Mouse (Mus musculus) embryonic facial prominence, embryonic 11.5 days (tissue): Measurements from ENCODE around the gene Hs3st2. TPM values are rescaled to one million over a fixed set of nuclear protein-coding genes. Genes with fewer than 3 reads are reported as not detected.

ENCODE experiments used
- ATAC-seq: fragments of 200-750 bp; cut with Nextera tagmentation; replicated peaks from 2 replicates; pipeline ENCODE4 v1.8.0; 2017; ENCODE audit warnings: low read depth; ENCODE audit not compliant: insufficient number of reproducible peaks, low FRiP score, low TSS enrichment
- DNase-seq: peaks from one replicate; pipeline ENCODE4 v3.0.0-alpha.2; 2015; ENCODE audit warnings: low spot score
- H3K27ac ChIP-seq: fragments of 300-500 bp; sonication (generic); replicated peaks from 2 replicates; pipeline ENCODE4 v1.5.1; 2014; ENCODE audit warnings: mild to moderate bottlenecking, low read depth, low read length, control low read depth
- H3K27me3 ChIP-seq: fragments of 300-500 bp; sonication (generic); 2 replicates; pipeline ENCODE4 v1.6.1; 2014; ENCODE audit warnings: mild to moderate bottlenecking, low read length, moderate library complexity, mixed read lengths; ENCODE audit not compliant: control insufficient read depth, insufficient read depth
- H3K36me3 ChIP-seq: fragments of 300-500 bp; sonication (generic); replicated peaks from 2 replicates; pipeline ENCODE4 v1.6.1; 2014; ENCODE audit warnings: low read depth, mild to moderate bottlenecking, low read length, moderate library complexity, mixed read lengths; ENCODE audit not compliant: control insufficient read depth, insufficient read depth
- H3K4me1 ChIP-seq: fragments of 300-500 bp; sonication (generic); 2 replicates; pipeline ENCODE4 v1.6.1; 2014; ENCODE audit warnings: low read length, mixed read lengths; ENCODE audit not compliant: control insufficient read depth, insufficient read depth
- H3K4me2 ChIP-seq: fragments of 300-500 bp; sonication (generic); 2 replicates; pipeline ENCODE4 v1.6.1; 2014; ENCODE audit warnings: low read depth, mild to moderate bottlenecking, control low read depth, low read length, moderate library complexity
- H3K4me3 ChIP-seq: fragments of 300-500 bp; sonication (generic); 2 replicates; pipeline ENCODE4 v1.5.1; 2014; ENCODE audit warnings: low read depth, low read length, control low read depth
- H3K9ac ChIP-seq: fragments of 300-500 bp; sonication (generic); replicated peaks from 2 replicates; pipeline ENCODE4 v1.6.1; 2014; ENCODE audit warnings: mild to moderate bottlenecking, control low read depth, low read length
- H3K9me3 ChIP-seq: fragments of 300-500 bp; sonication (generic); replicated peaks from 2 replicates; pipeline ENCODE4 v1.6.1; 2016; ENCODE audit warnings: mild to moderate bottlenecking, low read length, inconsistent platforms, mixed read lengths; ENCODE audit not compliant: control insufficient read depth
- WGBS: fragments of 180-500 bp; shearing (Covaris S2); extraction: QIAGEN DNeasy Blood & Tissue Kit; methylation state at CpG from one replicate; pipeline ENCODE4 v1.1.7; 2014; 5-methylcytosine and 5-hydroxymethylcytosine counted together
- polyA plus RNA-seq: library from polyadenylated mRNA; unstranded; fragments of >200 nt; fragmentation: Nextera tagmentation; extraction: Ambion mirVana; gene quantifications from 2 replicates; pipeline ENCODE4 v1.2.1, GENCODE M21; 2014

Hs3st2 gene
- polyA plus RNA-seq, 1 experiment from 2014 or later, result 1.2 TPM

DNA sequence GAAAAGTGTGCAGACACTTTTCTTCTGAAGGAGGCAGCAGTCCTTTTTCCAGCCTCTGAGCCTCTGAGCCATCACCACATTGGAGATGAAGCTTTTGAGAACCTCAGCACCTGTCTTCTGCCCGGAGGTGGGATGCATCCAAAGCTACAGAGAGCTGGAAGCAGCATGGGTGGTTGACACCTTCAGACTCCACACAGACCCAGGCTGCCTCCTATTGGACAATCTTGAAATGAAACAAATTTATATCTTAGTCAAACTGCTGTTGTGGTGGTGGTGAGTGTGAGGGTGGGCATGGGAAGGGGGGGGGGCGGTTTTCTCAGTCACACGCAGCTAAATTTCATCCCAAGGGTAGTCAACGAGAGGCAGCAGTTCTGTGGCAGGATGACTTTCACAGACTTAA lies 12.7 kb upstream of the Hs3st2 start:
- H3K4me3 ChIP-seq, result no peak overlapping the region
- H3K27ac ChIP-seq, result no peak overlapping the region
- no peak for DNase-seq
- no peaks in the 10 kb centered on the region for H3K36me3 ChIP-seq
- no peaks in the 10 kb centered on the region for H3K4me1 ChIP-seq
- no peaks in the 10 kb centered on the region for H3K27me3 ChIP-seq
- H3K9ac ChIP-seq, result no peak overlapping the region
- 60% methylated on average over 4 of the region's 4 CpGs for WGBS
- no peak for ATAC-seq
- no peaks in the 10 kb centered on the region for H3K9me3 ChIP-seq
- no peak overlapping the region for H3K4me2 ChIP-seq

DNA sequence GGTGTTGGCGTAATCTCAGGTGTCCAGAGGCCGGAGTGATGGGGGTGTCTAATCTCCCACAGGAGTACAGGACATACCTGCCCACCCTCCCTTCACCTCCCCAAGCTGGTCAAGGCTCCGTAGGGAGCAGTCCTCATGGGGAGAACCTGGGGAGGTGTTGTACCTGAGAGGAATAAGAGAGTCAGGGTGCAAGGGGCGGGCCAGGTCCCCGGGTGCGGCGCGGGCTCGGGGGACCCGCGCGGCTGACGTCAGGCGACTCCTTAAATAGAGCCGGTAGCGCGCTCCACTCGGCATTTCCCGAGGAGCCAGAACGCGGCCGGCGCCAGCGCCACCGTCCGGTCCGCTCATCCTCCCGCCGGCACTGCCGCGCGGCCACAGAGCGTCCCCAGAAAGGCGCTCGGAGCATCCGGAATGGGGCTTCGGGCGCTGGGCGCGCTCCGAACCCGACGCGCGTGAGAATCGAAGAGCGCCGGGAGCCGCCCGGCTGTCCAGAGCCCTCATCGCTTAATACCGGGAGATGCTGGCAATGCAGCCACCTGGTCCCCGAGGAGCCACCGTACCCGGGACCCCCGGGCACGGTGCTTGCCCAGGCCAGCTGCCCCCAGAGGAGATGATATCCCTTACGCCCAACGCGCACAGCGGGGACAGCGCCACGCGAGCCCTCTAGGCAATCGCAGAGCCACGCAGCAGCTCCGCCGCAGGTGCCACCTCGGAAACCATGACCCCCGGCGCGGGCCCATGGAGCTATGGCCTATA lies 503 bp downstream of the Hs3st2 start:
- no peaks in the 10 kb centered on the region; the same call in 1 of the 2 replicates for H3K4me1 ChIP-seq
- ATAC-seq (peak; percentile 20; the same call in 1 of the 2 replicates), DNase-seq (peak; percentile 45)
- H3K27ac ChIP-seq, result no peak overlapping the region
- peak overlapping the region; percentile 35 for H3K4me2 ChIP-seq
- H3K36me3 ChIP-seq, result no peaks in the 10 kb centered on the region
- H3K9me3 ChIP-seq, result no peaks in the 10 kb centered on the region
- peak overlapping the region; percentile 27 for H3K4me3 ChIP-seq
- H3K27me3 ChIP-seq, result peaks cover 30% of the 10 kb centered on the region
- no peak overlapping the region for H3K9ac ChIP-seq
- 2% methylated on average over 72 of the region's 72 CpGs for WGBS

DNA sequence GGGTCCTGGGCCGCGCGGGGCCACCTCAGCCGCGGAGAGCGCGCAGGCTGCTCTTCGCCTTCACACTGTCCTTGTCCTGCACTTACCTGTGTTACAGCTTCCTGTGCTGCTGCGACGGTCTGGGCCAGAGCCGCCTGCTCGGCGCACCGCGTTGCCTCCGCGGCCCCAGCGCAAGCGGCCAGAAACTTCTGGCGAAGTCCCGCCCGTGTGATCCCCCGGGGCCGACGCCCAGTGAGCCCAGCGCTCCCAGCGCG lies 1.0 kb downstream of the Hs3st2 start:
- under 1% methylated on average over 26 of the region's 28 CpGs for WGBS
- ATAC-seq (no peak), DNase-seq (no peak)
- Histone ChIP-seq H3K4me1 (no peaks in the 10 kb centered on the region; the same call in 1 of the 2 replicates), H3K27ac (no peak overlapping the region), H3K4me3 (peak overlapping the region; percentile 27), H3K9ac (no peak overlapping the region), H3K36me3 (no peaks in the 10 kb centered on the region), H3K9me3 (no peaks in the 10 kb centered on the region), H3K4me2 (peak overlapping the region; percentile 35), H3K27me3 (peaks cover 30% of the 10 kb centered on the region)

DNA sequence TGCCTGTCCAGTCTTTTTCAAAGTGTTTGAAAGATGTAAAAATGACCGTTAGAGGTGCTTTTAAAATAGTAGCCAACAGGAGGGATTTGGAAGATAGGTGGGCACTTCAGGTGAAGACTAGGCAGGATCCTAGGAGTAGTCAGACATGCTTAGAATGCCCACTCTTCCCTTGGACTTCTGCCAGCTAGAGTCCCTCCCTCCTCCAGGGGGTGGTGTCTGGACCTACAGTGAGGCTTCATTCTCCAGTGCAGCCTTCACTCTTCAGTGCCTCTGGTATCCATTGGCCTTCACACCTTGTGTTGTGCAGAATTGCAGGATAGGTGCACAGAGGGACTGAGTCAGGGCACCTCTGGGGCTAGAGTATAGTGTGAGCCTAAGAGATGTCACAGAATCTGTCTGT lies 2.2 kb downstream of the Hs3st2 start:
- no peak for ATAC-seq
- H3K27me3 ChIP-seq, result peaks cover 30% of the 10 kb centered on the region
- no peak overlapping the region for H3K4me2 ChIP-seq
- H3K27ac ChIP-seq, result no peak overlapping the region
- H3K9me3 ChIP-seq, result no peaks in the 10 kb centered on the region
- no peaks in the 10 kb centered on the region; the same call in 1 of the 2 replicates for H3K4me1 ChIP-seq
- H3K4me3 ChIP-seq, result no peak overlapping the region
- H3K36me3 ChIP-seq, result no peaks in the 10 kb centered on the region
- DNase-seq, result no peak
- WGBS, result 90% methylated on average over 1 of the region's 1 CpGs
- H3K9ac ChIP-seq, result no peak overlapping the region

DNA sequence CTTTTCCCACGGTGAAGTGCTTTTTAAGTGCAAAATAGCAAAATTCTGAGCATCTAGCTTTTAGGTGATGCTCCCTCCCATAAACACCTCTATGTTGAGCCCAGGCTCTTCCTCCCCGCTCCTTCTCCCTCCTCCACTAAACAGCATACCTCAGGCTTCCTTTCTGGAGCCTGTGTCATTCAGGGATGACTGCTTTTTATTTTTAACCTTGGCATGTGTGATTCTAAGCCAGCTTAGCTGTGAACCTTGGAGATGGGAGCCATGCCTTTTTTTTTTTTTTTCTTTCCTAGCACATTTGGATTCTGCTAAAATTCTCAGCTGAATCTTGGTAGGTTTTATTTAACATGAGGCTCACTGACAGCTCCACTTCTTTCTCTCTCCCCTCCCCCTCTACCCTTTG lies 3.2 kb downstream of the Hs3st2 start:
- WGBS, result 83% methylated on average over 2 of the region's 2 CpGs
- no peak for DNase-seq
- no peaks in the 10 kb centered on the region for H3K36me3 ChIP-seq
- no peak overlapping the region for H3K4me3 ChIP-seq
- H3K9ac ChIP-seq, result no peak overlapping the region
- ATAC-seq, result no peak
- no peak overlapping the region for H3K4me2 ChIP-seq
- H3K27me3 ChIP-seq, result peaks cover 30% of the 10 kb centered on the region
- no peaks in the 10 kb centered on the region for H3K9me3 ChIP-seq
- no peak overlapping the region for H3K27ac ChIP-seq
- H3K4me1 ChIP-seq, result no peaks in the 10 kb centered on the region; the same call in 1 of the 2 replicates

DNA sequence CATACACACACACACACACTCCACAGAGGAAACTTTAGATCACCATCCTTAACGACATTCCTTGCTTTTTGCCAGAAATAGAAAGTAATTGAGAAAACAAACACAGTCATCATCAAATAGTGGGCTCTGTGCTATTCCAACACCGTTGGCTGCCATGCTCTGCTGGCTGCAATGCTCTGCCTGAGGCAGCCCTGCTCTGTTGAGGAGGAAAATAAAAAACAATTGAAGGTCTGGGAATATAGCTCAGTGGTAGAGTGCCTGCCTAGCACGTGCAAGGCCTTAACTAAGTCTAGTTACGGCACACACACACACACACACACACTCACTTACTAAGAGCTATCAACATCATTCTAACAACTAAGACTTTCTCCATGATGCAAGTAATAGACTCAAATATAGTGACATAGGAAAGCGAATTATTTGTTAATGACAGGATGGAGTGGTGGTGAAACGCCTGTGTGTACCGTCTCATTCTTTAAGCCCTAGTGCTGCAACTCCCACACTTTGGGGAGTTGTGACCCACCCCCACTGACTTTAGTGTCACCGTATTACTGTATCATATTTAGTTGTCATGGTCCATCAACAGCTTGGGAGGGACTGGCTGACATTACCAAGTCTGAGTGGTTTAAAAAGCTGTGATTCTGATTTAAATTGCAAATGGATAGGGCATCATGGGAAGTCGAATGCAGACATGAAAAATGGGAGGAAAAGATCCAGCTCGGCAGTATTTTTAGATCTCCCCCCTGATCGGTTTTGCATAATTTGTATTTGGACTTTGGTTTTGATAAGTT lies 19.3 kb downstream of the Hs3st2 start:
- 86% methylated on average over 11 of the region's 11 CpGs for WGBS
- H3K4me1 ChIP-seq, result no peaks in the 10 kb centered on the region
- no peak overlapping the region for H3K27ac ChIP-seq
- H3K9me3 ChIP-seq, result no peaks in the 10 kb centered on the region
- H3K4me3 ChIP-seq, result no peak overlapping the region
- no peaks in the 10 kb centered on the region for H3K36me3 ChIP-seq
- H3K9ac ChIP-seq, result no peak overlapping the region
- no peak for ATAC-seq
- H3K4me2 ChIP-seq, result no peak overlapping the region
- no peaks in the 10 kb centered on the region for H3K27me3 ChIP-seq
- DNase-seq, result no peak

DNA sequence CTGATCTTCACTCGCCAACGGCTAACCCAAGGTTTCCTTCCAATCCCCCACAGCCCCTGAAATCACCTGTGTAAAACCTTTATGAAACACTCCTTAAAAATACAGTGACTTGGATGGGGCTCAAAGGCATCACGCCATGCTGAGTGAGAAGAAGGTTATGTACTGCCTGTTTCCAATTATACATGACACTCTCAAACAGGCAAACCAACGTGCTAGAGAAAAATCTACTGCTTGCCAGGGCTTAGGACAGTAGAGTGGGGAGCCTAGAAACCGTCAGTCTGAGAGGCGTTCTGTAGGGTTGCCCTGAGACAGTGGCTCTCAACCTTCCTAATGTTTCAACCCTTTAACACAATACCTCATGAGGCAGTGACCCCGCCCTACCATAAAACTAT lies 19.8 kb downstream of the Hs3st2 start:
- 80% methylated on average over 7 of the region's 7 CpGs for WGBS
- Histone ChIP-seq H3K4me3 (no peak overlapping the region), H3K27me3 (no peaks in the 10 kb centered on the region), H3K4me1 (no peaks in the 10 kb centered on the region), H3K36me3 (no peaks in the 10 kb centered on the region), H3K4me2 (no peak overlapping the region), H3K9ac (no peak overlapping the region), H3K27ac (no peak overlapping the region), H3K9me3 (no peaks in the 10 kb centered on the region)
- DNase-seq (no peak), ATAC-seq (no peak)

DNA sequence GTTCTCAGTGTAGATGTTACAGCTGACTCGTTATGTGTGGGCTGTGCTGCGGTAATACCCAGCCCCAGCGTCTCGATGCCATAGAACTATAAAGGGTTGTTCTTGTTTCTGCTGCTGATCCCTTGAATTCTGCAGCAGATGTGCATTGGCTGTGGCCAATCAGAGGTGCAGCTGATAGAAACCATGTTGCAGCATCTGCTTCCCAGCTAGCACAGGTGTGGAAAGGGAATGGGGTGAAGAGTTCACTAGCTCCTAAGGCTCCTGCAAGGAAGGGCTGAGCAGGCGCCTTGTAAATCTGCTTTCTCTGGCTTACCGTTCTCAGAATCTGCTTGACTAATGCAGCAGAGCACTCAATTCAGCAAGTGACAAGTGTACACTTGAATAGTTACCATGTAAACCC lies 45.2 kb downstream of the Hs3st2 start:
- 83% methylated on average over 6 of the region's 6 CpGs for WGBS
- H3K4me2 ChIP-seq, result no peak overlapping the region
- H3K9ac ChIP-seq, result no peak overlapping the region
- H3K9me3 ChIP-seq, result no peaks in the 10 kb centered on the region
- DNase-seq, result no peak
- H3K4me1 ChIP-seq, result no peaks in the 10 kb centered on the region
- H3K27me3 ChIP-seq, result no peaks in the 10 kb centered on the region
- no peak overlapping the region for H3K4me3 ChIP-seq
- no peak for ATAC-seq
- H3K27ac ChIP-seq, result no peak overlapping the region
- no peaks in the 10 kb centered on the region for H3K36me3 ChIP-seq
